In genomic region chr19:43960014-43960413, GRCm38 (mm10) we compare ENCODE assay signal across 25 mouse cellular contexts. TPM values are rescaled to one million over a fixed set of nuclear protein-coding genes. Genes with fewer than 3 reads are reported as not detected.
DNase-seq lines count a peak whose midpoint lies in the region; ATAC-seq and TF ChIP-seq lines count a peak whose summit lies in the region.
"Had no signal": no experiment of that assay in that cellular context is flagged by ENCODE, and none has a peak within 500 bp of the region (broad histone marks: within the 10 kb centered on the region; RNA-seq: fewer than 3 reads in every experiment).

No protein-coding gene starts in this region.

- H3K4me1 ChIP-seq in lung, postnatal 0 days (ENCODE audit: insufficient read depth, low read depth, low read length) = no peaks in the 10 kb centered on the region
- peaks cover 17% of the 10 kb centered on the region for H3K4me1 ChIP-seq in midbrain, embryonic 10.5 days
- H3K4me1 ChIP-seq: forebrain, embryonic 13.5 days; hindbrain, embryonic 12.5 days; hindbrain, embryonic 15.5 days had no signal

- no peak for TF ChIP-seq CTCF in lung, postnatal 0 days (IDR thresholded peaks at IDR 0.05)

- 0 out of 2 replicates have a peak overlapping the region, but pooled peaks have one; percentile 8 for H3K4me2 ChIP-seq in lung, postnatal 0 days (replicated peaks; ENCODE audit: low read depth, low read length)
- H3K4me2 ChIP-seq: forebrain, embryonic 13.5 days; heart, embryonic 11.5 days; hindbrain, embryonic 12.5 days; hindbrain, embryonic 15.5 days had no signal

- peak; percentile 84 for ATAC-seq in lung, postnatal 0 days
- ATAC-seq: forebrain, embryonic 13.5 days; forebrain, embryonic 16.5 days had no signal

- no peak overlapping the region for H3K4me3 ChIP-seq in lung, postnatal 0 days (ENCODE audit: low read depth, low read length)
- H3K4me3 ChIP-seq in midbrain, embryonic 10.5 days = no peak overlapping the region
- H3K4me3 ChIP-seq: forebrain, embryonic 10.5 days; forebrain, embryonic 13.5 days; hindbrain, embryonic 12.5 days; hindbrain, embryonic 15.5 days had no signal

- DNase-seq in lung, adult 18-20 months = peak; percentile 56 to 66
- peak; percentile 82 for DNase-seq in lung, postnatal 0 days (ENCODE audit: low spot score)
- DNase-seq in lung, postnatal 25 days (ENCODE audit: low spot score) = peak; percentile 66
- peak; percentile 42 for DNase-seq in yolk sac, embryonic 10.5 days (ENCODE audit: low spot score)
- DNase-seq in adrenal gland, postnatal 25 days = no peak
- no peak for DNase-seq in thymus, postnatal 10 days (ENCODE audit: low spot score in 2 of 2)
- no peak for DNase-seq in midbrain, embryonic 10.5 days (ENCODE audit: low spot score)
- DNase-seq: adrenal gland, adult 2 months; adrenal gland, postnatal 36 days; B cell, adult 2 months; cerebellum, adult 18-20 months; cerebellum, adult 9-10 months; cerebellum, postnatal 14 days; gastrocnemius, postnatal 14 days; heart, adult 11 months had no signal

- H3K9ac ChIP-seq in lung, postnatal 0 days (replicated peaks; ENCODE audit: low read depth) = no peak overlapping the region
- H3K9ac ChIP-seq: forebrain, embryonic 13.5 days; hindbrain, embryonic 12.5 days; hindbrain, embryonic 15.5 days had no signal

- peak overlapping the region; percentile 20; the same call in 1 of the 2 replicates for H3K27ac ChIP-seq in lung, postnatal 0 days (ENCODE audit: low read length)
- no peak overlapping the region for H3K27ac ChIP-seq in midbrain, embryonic 10.5 days (replicated peaks)
- H3K27ac ChIP-seq: forebrain, embryonic 10.5 days; forebrain, embryonic 13.5 days; hindbrain, embryonic 12.5 days; hindbrain, embryonic 15.5 days had no signal

- WGBS in lung, postnatal 0 days = 55% methylated on average over 11 of the region's 11 CpGs
- WGBS in midbrain, embryonic 10.5 days = 89% methylated on average over 11 of the region's 11 CpGs

- H3K27me3 ChIP-seq in lung, postnatal 0 days (replicated peaks; ENCODE audit: insufficient read depth, low read length) = no peaks in the 10 kb centered on the region
- H3K27me3 ChIP-seq in midbrain, embryonic 10.5 days (ENCODE audit: low read depth, poor library complexity, severe bottlenecking) = peaks cover 14% of the 10 kb centered on the region
- H3K27me3 ChIP-seq: CH12.LX; forebrain, embryonic 13.5 days; hindbrain, embryonic 12.5 days; hindbrain, embryonic 15.5 days had no signal

- TF ChIP-seq EP300 in lung, postnatal 0 days (IDR thresholded peaks at IDR 0.05) = no peak

- no peaks in the 10 kb centered on the region for H3K36me3 ChIP-seq in lung, postnatal 0 days (ENCODE audit: insufficient read depth, low read length)
- H3K36me3 ChIP-seq in midbrain, embryonic 10.5 days = no peaks in the 10 kb centered on the region
- H3K36me3 ChIP-seq: forebrain, embryonic 10.5 days; G1E; hindbrain, embryonic 12.5 days; hindbrain, embryonic 15.5 days had no signal

- H3K9me3 ChIP-seq in lung, postnatal 0 days (ENCODE audit: low read length) = no peaks in the 10 kb centered on the region
- no peaks in the 10 kb centered on the region; the same call in 1 of the 2 replicates for H3K9me3 ChIP-seq in midbrain, embryonic 10.5 days (replicated peaks)
- H3K9me3 ChIP-seq: forebrain, embryonic 13.5 days; G1E; hindbrain, embryonic 12.5 days; hindbrain, embryonic 15.5 days had no signal

RNA-seq across cellular contexts. Expression of gene Dnmbp, which starts 20.0 kb away (rescaled TPM):
- polyA plus RNA-seq in lung, postnatal 0 days (2015; fragmentation: Nextera tagmentation; extraction: Ambion mirVana) = 10.0 and 10.2 TPM in 2 replicates
- total RNA-seq in adrenal gland, postnatal 25 days (2021) = 15.9 and 17.1 TPM in 2 replicates
- polyA plus RNA-seq in midbrain, embryonic 10.5 days (2016; fragmentation: Nextera tagmentation; extraction: Ambion mirVana) = 16.5 and 17.0 TPM in 2 replicates

RNA-seq across cellular contexts. Expression of gene Cpn1, which starts 26.3 kb away (rescaled TPM):
- polyA plus RNA-seq in lung, postnatal 0 days (2015; fragmentation: Nextera tagmentation; extraction: Ambion mirVana) = 5.0 and 5.1 TPM in 2 replicates
- total RNA-seq in adrenal gland, postnatal 25 days (2021) = 0.67 TPM in 1 of 2 replicates, not detected in the other
- 0.22 and 0.42 TPM in 2 replicates for polyA plus RNA-seq in midbrain, embryonic 10.5 days (2016; fragmentation: Nextera tagmentation; extraction: Ambion mirVana)
- total RNA-seq: G1E; gastrocnemius, postnatal 14 days; hematopoietic stem cell, adult 5-6 weeks had no signal
- polyA plus RNA-seq: adrenal gland, adult 2 months; embryonic facial prominence, embryonic 11.5 days; G1E had no signal

Comparison
In these comparisons a context has a peak if more than half of its experiments do, and no peak if none do; other contexts are left out.
1. DNase-seq: peak in lung, adult 18-20 months (2 of 2), lung, postnatal 0 days (single experiment), lung, postnatal 25 days (single experiment) and yolk sac, embryonic 10.5 days (single experiment); none in adrenal gland, postnatal 25 days (single experiment), thymus, postnatal 10 days (0 of 2) and midbrain, embryonic 10.5 days (single experiment).